Mouse (Mus musculus) liver, adult 2 months (tissue): ENCODE measurements around the gene Ppih. TPM values are rescaled to one million over a fixed set of nuclear protein-coding genes. Genes with fewer than 3 reads are reported as not detected.
"Not testable (repeated sequence)": the region's sequence is repeated elsewhere in the genome, so short reads cannot be mapped to it uniquely, and the experiment has no call there.

Experiments
- DNase-seq: peaks from one replicate; pipeline ENCODE4 v3.0.0-alpha.2; 2011; ENCODE audit warnings: low read depth, low spot score; ENCODE audit errors: extremely low read depth
- H3K27ac ChIP-seq: fragments of 200-500 bp; replicated peaks from 2 replicates; pipeline ENCODE4 v1.5.1; 2012; ENCODE audit warnings: low read depth, mild to moderate bottlenecking, control low read depth, inconsistent platforms, low read length; ENCODE audit not compliant: insufficient read depth
- H3K27me3 ChIP-seq: fragments of 200-500 bp; 2 replicates; pipeline ENCODE4 v1.6.1; 2012; ENCODE audit warnings: mild to moderate bottlenecking, moderate library complexity, low read length, inconsistent platforms; ENCODE audit not compliant: control insufficient read depth, insufficient read depth
- H3K36me3 ChIP-seq: fragments of 200-500 bp; 2 replicates; pipeline ENCODE4 v1.6.1; 2012; ENCODE audit warnings: low read length, inconsistent platforms; ENCODE audit not compliant: control insufficient read depth, insufficient read depth
- H3K4me1 ChIP-seq: fragments of 200-500 bp; 2 replicates; pipeline ENCODE4 v1.6.1; 2011; ENCODE audit warnings: low read length; ENCODE audit not compliant: control insufficient read depth, insufficient read depth
- H3K4me3 ChIP-seq: fragments of 200-500 bp; 2 replicates; pipeline ENCODE4 v1.5.1; 2011; ENCODE audit warnings: low read depth, mild to moderate bottlenecking, control low read depth, low read length, moderate library complexity; ENCODE audit not compliant: insufficient read depth
- H3K79me2 ChIP-seq: fragments of 200-500 bp; 2 replicates; pipeline ENCODE4 v1.6.1; 2012; ENCODE audit warnings: inconsistent platforms, mild to moderate bottlenecking, low read length, moderate library complexity; ENCODE audit not compliant: control insufficient read depth, insufficient read depth
- H3K9ac ChIP-seq: fragments of 200-500 bp; 2 replicates; pipeline ENCODE4 v1.6.1; 2012; ENCODE audit warnings: low read depth, mild to moderate bottlenecking, control low read depth, inconsistent platforms, low read length
- CTCF ChIP-seq: fragments of 200-500 bp; IDR thresholded peaks from 2 replicates; pipeline ENCODE4 v1.5.1; 2011; ENCODE audit warnings: low read depth, low read length, control low read depth
- POLR2A ChIP-seq: fragments of 200-500 bp; IDR thresholded peaks from 2 replicates; pipeline ENCODE4 v1.6.1; 2011; ENCODE audit warnings: low read length, control low read depth; ENCODE audit not compliant: insufficient read depth; ENCODE audit errors: extremely low read depth
- WGBS: fragments of 180-500 bp; shearing (Covaris S2); methylation state at CpG from one replicate; pipeline ENCODE4 v1.1.7; 2018; 5-methylcytosine and 5-hydroxymethylcytosine counted together
- polyA plus RNA-seq: library from polyadenylated mRNA; depleted of rRNA; stranded (reverse); fragments of >200 nt; gene quantifications from 2 replicates; pipeline ENCODE4 v1.2.3, GENCODE M21; 2012
- total RNA-seq: library from RNA; depleted of rRNA; stranded (reverse); fragments of >200 nt; gene quantifications from 2 replicates; pipeline ENCODE4 v1.2.3, GENCODE M21; 2014

Gene Ppih
- total and polyA plus RNA-seq, 2 experiments = 4.1 to 15.4 TPM

DNA sequence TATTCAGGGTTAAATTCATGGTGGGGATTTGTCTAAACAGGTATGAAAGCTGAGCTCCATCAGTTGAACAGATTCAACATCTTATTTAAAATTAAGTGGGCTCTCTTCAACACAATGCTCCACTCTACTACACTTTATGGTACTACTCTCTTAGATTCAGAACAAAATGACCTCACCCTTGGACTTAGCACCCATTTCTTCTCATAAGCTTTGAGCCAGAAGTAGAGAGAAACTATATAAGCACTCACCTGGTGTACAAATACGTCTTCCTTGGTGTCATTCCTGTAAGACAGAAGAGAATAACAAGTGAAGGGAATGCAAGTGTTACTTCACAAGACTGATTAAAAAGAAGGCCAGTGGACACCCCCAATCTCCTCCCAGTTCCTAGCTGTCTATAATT is 35.5 kb downstream of the Ppih start:
- TF ChIP-seq POLR2A (no peak), CTCF (no peak)
- peaks cover 48% of the 10 kb centered on the region for H3K36me3 ChIP-seq
- WGBS = 51% methylated on average over 1 of the region's 1 CpGs

GRCm38 (mm10) chr4:119278784-119279183 is 41.6 kb downstream of the Ppih start:
- H3K27me3 ChIP-seq, H3K27ac ChIP-seq, H3K4me3 ChIP-seq, H3K4me1 ChIP-seq, H3K79me2 ChIP-seq, H3K9ac ChIP-seq, DNase-seq: not testable (repeated sequence)
- H3K36me3 ChIP-seq = peaks cover 69% of the 10 kb centered on the region
- WGBS = 91% methylated on average over 15 of the region's 15 CpGs

More for the DNA sequence above, 35.5 kb downstream of the Ppih start:
- H3K4me1 ChIP-seq = peaks cover 7% of the 10 kb centered on the region; the same call in 1 of the 2 replicates
- H3K27ac ChIP-seq = no peak overlapping the region
- no peaks in the 10 kb centered on the region for H3K27me3 ChIP-seq
- peaks cover 14% of the 10 kb centered on the region; the same call in 1 of the 2 replicates for H3K79me2 ChIP-seq
- no peak overlapping the region for H3K4me3 ChIP-seq
- H3K9ac ChIP-seq = no peak overlapping the region
- DNase-seq = no peak

DNA sequence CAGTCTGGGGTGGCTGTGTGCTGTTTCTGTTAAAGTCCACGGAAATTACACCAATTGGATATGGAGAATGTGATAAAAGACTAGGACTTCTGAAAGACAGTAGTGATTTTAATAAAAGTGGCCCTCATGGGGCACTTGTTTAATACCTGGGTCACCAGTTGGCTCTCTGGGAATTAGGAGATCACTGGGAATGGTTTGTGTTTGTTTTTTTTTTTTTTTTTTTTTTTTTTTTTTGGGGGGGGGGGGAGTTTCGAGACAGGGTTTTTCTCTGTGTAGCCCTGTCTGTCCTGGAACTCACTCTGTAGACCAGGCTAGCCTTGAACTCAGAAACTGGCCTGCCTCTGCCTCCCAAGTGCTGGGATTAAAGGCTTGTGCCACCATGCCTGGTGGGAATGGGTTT is 44.6 kb downstream of the Ppih start:
- Histone ChIP-seq H3K79me2 (no peaks in the 10 kb centered on the region), H3K36me3 (peaks cover 57% of the 10 kb centered on the region), H3K27ac (peak overlapping the region; percentile 84), H3K9ac (no peak overlapping the region), H3K4me3 (no peak overlapping the region), H3K27me3 (no peaks in the 10 kb centered on the region), H3K4me1 (peaks cover 2% of the 10 kb centered on the region; the same call in 1 of the 2 replicates)
- DNase-seq = no peak
- TF ChIP-seq CTCF (no peak), POLR2A (no peak)
- 79% methylated on average over 2 of the region's 2 CpGs for WGBS

DNA sequence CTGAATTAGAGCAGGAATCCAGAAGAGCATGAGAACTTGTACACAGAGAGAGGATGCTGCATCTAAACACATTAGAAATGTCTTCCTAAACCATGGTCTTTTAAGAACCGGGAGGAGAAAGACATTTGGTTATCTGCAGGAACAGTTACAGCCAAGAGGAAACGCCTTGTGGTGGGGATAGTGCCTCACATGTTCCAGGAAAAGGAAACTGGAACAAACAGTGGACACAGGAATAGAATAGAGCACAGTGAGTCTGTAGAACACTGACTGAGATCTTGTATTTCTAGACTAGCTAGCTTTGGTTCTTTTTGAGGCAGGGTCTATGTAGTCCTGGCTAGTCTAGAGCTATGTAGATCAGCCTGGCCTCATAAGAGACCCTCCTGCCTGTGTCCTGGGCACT is 45.1 kb downstream of the Ppih start:
- 75% methylated on average over 2 of the region's 2 CpGs for WGBS

DNA sequence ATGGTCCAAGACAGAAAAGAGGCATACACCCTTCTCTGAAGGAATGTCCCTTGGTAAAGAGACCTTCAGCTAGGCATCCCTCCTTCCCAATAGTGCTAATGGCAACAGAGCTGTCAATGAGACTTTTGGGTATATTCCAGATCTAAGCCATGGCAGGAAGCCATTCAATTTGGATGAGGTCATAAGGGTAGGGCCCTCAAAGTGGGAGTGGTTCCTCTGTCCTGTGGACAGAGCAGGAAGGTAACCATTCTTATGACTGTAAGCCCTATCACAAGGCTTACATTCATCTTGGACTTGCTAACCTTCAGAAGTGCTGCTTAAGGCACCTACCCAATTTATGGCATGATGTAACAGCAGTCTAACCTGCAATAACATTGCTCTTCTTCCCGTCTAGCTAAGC is 45.7 kb downstream of the Ppih start:
- TF ChIP-seq CTCF (no peak), POLR2A (no peak)
- peak; percentile 23 for DNase-seq
- H3K27me3 ChIP-seq = no peaks in the 10 kb centered on the region
- H3K4me1 ChIP-seq = peaks cover 2% of the 10 kb centered on the region; the same call in 1 of the 2 replicates
- no peaks in the 10 kb centered on the region for H3K79me2 ChIP-seq
- H3K27ac ChIP-seq = peak overlapping the region; percentile 60
- H3K4me3 ChIP-seq = no peak overlapping the region
- H3K9ac ChIP-seq = no peak overlapping the region
- peaks cover 50% of the 10 kb centered on the region for H3K36me3 ChIP-seq
- 91% methylated on average over 1 of the region's 1 CpGs for WGBS

More for the DNA sequence above, 45.1 kb downstream of the Ppih start:
- peaks cover 56% of the 10 kb centered on the region for H3K36me3 ChIP-seq
- no peaks in the 10 kb centered on the region for H3K27me3 ChIP-seq
- no peaks in the 10 kb centered on the region for H3K79me2 ChIP-seq
- TF ChIP-seq CTCF (no peak), POLR2A (no peak)
- H3K4me1 ChIP-seq = peaks cover 2% of the 10 kb centered on the region; the same call in 1 of the 2 replicates
- DNase-seq = no peak
- no peak overlapping the region for H3K4me3 ChIP-seq
- H3K9ac ChIP-seq = peak overlapping the region; percentile 54; the same call in 1 of the 2 replicates
- H3K27ac ChIP-seq = peak overlapping the region; percentile 84

- H3K36me3 ChIP-seq = peaks cover 3% of the 10 kb centered on the region
- no peak for TF ChIP-seq POLR2A
- no peak for TF ChIP-seq CTCF
- WGBS = 61% methylated on average over 13 of the region's 13 CpGs
- DNase-seq = no peak
- no peaks in the 10 kb centered on the region for H3K27me3 ChIP-seq
- H3K27ac ChIP-seq = no peak overlapping the region
- no peak overlapping the region for H3K4me3 ChIP-seq
- H3K9ac ChIP-seq = no peak overlapping the region
- no peaks in the 10 kb centered on the region for H3K79me2 ChIP-seq
- H3K4me1 ChIP-seq = no peaks in the 10 kb centered on the region
Measured at GRCm38 (mm10) chr4:119266606-119267005, 53.7 kb downstream of the Ppih start.
